Mouse (Mus musculus) retina, postnatal 7 days (tissue): ENCODE results near the gene Gcgr.
"Not testable (repeated sequence)": the region's sequence is repeated elsewhere in the genome, so short reads cannot be mapped to it uniquely, and the experiment has no call there.

Experiments
- DNase-seq: peaks from one replicate; pipeline ENCODE4 v3.0.0-alpha.2; 2012; ENCODE audit warnings: low read depth, low spot score

Gene Gcgr

DNA sequence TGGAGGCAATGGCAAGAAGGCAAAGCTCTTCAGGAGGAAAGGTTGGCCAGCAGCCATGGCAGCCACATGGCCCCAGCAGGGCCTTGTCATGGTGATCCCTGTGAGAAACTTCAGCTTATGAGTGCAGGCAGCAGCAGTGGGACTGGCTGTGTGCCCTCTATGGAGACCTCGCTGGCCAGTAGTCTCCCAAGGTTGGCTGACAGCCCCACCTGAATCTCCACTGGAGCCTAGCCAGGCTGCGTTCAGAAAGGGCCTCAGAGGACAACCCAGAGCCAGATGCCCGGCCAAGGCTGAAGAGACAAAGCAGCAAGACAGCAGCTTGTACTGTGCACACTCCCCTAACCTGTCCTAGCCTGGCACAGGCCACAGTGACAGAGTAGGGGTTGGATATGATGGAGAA, 8.0 kb downstream of the Gcgr start:
- no peak for DNase-seq

DNA sequence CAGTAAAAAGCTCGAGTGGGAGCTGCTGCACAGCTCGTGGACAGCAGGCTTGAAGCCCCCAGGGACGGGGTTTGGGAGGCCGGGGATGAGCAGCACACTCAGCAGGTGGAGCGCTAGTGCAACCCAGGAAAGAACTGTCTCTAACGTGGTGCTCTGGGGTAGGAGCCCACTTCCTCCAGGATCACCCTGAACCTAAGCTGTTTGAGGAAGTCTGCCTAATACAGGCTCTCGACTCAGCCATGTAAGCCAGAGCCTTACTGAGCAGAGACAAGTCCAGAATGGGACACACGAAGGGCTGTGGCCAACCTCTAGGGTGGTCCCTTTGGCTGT, 8.4 kb downstream of the Gcgr start:
- no peak for DNase-seq

DNA sequence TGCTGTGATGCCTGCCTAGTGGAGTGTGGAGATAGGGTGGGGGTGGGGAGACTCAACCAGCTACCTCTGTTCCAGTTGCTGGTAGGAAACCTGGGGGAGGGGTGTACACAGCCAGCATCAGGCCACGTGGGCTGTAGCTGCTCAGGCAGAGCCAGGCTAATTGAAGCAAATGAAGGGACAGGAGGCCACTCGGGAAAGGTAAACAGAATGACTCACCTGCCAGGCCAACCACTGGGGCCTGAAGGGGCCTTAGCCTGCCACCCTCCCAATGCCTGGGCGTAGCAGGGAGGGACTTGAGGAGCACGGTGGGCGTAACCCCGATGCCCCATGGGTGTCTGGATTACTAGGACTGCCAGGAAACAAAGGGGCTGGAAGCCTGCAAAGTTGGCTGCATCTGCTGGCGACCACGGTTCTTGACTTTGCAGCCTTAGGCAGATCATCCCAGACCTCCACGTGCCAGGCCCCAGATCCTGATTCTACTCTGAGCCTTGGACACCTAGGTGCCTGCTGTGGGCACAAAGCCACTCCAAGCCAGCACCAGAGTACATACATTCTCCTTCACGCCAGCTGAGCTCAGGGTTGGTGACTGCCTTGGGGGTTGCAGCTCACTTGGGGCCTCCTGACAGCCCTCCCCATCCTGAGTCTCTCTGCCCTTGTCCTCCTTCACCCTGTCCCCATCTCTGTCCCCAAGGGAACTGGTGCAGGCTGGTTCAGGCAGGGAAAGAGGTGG, 9.0 kb downstream of the Gcgr start:
- DNase-seq = no peak

DNA sequence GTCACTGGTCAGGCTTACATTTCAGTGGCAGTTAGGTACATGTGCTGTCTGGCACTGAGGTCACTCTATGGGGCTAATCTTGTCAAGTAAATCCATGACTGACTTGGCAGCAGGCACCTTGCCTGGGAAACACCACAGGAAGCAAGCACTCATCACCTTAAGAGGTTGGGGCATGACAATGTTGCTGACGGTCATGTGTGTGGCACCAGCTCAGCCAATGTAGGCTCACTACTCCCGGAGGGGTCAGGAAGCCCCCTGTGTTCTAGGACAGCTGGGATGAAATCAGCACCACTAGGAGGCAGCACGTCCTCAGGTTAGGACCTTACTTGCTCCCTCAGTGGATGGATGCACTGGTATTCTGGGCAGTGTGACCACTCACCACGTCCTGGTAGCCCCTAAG, 11.4 kb downstream of the Gcgr start:
- DNase-seq = no peak

DNA sequence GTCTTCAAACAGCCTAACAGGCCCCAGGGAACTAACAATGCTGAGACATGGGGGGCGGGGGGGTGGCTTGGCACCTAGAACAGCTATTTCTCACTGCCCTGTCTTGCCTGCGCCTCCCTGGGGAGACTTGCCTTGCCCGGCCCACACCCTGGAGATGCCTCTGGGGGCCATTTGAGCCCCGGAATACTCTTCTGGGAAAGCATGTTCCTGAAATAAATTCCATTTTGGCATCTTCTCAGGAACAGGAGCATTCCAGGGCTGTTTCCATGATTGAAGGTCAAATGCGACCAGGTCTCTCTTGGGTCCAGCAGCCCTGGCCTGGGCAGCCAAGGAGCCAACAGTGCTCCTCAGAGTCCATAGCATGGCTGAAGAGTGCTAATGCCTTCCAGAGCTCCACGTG, 11.9 kb downstream of the Gcgr start:
- DNase-seq = no peak

DNA sequence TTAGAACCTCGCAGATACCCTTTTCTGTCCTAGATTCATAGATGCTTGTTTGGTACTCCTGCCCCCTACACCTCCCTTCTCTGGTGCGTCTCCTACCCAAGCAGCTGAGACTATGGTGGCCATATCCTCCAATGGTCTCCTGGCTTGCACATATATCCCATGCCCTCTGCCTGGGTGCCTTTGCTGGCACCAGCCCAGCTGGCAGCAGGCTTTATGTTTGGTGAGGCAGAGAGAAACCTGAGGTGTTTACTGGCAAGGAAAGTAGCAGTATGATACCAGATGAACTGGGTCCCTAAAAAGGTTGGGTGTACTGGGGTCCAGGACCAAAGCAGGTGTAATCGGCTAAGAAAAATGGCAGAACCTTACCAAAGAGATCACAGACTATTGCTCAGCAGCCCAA, 15.5 kb downstream of the Gcgr start:
- no peak for DNase-seq

DNA sequence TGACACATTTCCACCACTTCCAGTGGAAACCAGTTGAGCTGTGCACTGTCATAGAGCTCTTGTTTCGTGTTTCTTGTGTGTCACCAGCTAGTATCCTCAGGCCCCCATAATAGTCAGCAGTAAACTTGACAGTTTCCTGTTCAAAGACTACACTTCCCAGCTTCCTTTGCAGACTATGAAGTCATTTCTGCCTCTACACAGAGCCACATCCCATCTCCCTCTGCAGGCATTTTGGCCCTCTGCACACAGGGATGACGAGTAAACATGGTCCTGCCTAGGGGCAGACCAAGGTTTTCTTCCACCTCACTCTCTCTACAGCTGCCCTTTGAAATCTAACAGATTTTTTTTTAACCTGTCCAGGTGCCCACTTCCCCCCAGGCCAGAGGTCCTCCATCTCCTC, 17.0 kb downstream of the Gcgr start:
- DNase-seq = no peak

DNA sequence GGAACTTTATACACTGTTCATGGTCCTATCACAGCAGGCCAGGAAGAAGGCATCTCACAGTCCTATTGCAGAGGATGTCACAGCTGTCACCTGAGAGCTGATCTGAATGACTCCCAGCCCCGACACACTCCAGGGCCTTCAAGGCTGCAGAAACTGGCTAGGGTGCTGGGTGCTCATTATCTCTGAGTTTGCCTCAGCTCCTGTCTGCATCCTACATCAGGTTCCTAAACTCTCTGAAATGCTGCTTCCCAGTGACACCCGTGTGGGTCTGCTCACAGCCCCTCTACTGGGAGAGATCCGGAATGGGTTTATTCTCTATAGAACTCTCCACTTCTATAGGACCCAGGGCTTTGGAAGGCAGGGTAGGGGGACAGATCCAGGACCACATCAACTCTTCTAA, 17.7 kb downstream of the Gcgr start:
- no peak for DNase-seq

DNA sequence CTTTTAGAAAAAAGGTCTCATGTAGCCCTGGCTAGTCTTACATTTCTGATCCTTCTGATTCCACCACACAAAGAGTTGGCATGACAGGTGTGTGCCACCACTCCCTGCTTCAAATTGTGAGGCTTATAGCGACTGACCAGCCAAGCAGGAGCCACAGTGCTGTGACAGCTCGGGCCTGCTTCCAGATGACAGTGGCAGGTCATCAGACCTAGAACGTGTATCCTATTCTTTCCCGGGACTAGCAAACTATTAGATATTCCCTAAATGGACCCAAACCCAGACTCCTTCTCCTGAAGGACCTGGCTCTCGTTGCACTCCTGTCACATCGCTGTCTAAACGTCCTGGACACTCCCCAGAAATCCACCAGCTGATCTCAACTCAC, 18.3 kb downstream of the Gcgr start:
- DNase-seq = no peak

DNA sequence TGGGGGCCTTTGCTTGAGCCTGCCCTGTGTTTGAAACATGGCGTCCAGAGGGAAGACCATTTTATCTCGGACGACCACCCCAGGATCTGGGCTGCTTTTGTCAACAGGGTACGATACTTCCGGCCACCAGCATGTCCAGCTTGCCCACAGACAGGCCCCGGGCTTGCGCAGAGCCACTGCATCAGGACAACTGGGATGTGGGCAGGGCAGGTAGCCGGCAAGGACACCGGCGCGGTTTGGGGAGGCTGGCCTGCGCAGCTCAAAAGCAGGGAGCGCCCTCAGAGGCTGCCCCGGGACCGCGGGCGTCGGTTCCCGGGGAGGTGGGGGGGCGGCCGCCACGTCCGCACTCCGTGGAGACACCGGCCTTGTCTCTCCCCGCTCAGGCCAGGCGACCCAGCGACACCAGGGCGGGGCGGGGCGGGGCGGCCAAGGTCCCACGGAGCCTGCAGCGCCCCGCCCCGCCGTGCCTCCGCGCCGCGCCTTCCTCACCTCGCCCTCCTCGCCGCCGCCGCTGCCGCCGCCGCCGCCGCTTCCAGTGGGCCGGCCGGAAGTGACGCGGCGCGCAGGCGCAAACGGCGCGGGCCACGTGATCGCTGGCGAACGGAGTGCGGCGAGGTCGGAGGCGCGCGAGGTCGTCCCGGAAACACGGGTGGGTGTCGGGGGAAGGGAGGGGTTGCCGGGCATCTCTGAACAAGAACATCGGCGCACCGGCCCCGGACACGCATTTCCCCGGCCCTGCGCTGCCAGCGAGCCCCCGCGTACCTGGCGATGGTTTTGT, 18.9 kb downstream of the Gcgr start, which contains the start of gene Mcrip1:
TSS of gene Mcrip1 (minus strand) at position 560 of the 778 bp plus-strand sequence.
- DNase-seq = peak; percentile 89

DNA sequence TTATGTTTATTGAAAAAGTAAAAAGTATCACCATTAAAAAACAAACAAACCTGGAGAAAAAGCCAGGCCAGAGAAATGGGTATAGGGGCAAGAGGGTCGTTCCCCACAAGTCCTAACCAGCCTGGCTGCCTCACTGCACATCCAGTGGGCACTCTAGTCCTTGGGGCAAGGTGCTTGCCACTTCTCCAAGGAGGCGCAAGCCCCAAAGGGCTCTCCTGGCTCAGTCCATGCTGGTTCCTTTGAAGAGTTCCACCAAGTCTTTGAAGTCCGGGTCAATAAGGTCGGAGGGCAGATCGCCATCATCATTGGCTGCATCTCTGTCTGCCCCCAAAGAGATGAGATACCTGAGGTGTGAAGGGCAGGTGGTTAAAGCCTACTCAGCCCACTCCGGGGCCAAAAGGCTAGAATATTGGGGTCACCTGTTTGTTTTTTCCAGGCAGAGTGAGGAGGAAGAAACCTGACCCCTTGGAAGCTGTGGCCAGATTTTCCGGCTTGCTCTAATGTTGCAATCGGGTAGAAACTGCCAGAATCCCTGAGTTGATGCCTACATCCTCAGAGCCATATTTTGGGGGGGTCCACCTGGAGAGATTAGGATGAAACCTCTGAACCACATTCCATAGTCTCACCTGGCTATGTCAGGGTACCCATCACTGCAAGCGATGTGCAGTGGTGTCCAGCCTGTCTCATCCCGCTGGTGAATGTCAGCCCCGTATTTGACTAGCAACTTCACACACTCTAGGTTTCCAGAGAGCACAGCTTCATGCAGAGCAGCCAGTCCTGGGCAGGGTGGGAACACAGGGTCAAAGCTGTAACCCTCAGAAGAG, 19.7 kb downstream of the Gcgr start:
- DNase-seq = no peak

DNA sequence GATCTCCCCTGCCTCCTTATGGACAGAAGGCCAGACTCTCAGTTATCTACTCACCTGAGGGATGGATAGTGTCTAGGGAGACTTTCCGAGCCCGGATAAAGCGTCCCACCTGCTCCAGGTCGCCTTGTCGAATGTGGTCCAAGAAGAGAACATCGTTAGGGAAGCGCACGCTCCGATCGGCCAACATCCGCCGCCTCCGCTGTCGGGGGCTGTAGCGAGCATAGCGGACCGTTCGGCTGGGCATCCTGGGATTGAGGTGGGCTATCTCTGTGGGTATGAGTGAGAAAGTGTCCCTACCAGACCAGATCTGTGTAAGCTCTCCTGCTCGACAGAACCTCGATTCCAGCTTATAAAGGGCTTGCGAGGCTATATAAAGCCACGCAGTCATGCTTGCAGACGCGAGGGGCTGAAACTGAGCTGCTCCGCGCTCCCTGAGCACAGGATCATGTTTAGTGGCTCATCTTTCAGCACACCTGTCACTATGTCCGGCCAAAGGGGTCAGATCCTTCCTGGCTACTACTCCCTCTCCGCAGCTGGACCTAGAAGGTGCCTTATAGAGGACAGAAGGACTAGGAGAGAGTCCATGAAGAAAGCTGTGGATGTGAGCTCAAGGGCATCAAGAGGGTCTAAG, 20.4 kb downstream of the Gcgr start, which contains the start of gene Ppp1r27:
TSS of gene Ppp1r27 (minus strand) at position 323 of the 631 bp plus-strand sequence.
- no peak for DNase-seq

DNA sequence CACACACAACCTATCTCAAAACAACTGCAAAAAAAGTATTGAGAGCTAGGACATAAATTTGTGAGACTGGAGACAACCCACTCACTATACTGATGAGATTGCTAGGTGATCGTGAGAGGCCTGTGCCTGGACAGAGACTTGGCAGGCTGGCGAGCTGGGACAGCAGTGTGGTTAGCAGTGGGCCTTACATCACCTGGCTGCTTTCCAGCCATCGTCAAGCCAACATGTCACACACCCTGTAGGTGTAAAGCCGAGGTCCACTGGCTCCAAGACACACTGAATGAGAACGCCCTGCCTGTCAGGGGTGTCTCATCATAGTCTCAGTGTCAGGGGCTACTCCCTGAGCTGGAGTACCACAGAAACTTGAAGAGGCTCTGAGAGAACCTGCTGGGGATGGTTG, 22.2 kb downstream of the Gcgr start:
- no peak for DNase-seq

DNA sequence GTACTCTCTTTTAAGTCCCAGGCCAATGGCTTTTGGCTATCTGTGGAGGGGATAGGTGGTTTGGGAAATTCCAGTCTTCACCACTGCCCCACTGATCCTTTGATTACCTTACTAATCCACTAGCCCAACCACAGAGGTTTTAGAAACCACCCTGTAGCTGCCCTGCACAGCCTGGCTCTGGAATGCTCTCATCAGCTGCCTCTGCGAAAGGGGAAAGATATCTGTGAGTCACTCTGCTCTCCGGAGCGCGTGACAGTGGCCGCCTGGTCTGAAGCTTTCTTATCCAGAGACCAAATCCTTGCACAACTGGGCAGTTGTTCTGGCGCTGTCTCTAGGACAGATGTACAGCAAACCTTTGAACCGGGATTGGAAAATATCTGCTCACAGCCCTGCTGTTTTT, 24.3 kb downstream of the Gcgr start:
- no peak for DNase-seq

DNA sequence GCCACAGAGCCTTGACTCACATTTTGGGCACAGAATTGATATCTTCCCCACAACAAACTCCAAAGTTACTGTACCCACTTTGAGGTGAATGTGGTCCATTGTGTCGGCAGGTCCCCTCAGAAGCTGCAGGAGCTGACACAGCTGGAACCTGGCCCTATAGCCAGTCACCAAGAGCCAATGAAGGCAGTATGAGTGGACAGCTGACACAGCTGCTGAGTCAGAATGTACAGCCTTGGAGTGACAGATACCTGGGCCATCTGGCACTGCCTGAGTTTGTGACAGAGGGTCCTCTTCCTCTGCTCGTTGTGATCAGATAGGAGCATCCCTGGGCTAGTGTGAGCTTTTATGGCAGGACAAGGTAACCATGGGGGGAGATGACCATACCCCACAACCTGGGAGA, 24.8 kb downstream of the Gcgr start:
- DNase-seq = no peak

DNA sequence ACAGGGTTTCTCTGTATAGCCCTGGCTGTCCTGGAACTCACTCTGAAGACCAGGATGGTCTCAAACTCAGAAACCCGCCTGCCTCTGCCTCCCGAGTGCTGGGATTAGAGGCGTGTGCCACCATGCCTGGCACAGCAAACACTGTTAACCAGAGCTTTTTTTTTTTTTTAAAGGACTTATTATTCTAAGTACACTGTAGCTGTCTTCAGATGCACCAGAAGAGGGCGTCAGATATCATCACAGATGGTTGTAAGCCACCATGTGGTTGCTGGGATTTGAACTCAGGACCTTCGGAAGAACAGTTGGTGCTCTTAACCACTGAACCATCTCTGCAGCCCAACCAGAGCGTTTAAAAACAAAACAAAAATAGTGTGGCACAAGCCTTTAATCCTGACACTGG, 28.3 kb downstream of the Gcgr start:
- not testable (repeated sequence) for DNase-seq

DNA sequence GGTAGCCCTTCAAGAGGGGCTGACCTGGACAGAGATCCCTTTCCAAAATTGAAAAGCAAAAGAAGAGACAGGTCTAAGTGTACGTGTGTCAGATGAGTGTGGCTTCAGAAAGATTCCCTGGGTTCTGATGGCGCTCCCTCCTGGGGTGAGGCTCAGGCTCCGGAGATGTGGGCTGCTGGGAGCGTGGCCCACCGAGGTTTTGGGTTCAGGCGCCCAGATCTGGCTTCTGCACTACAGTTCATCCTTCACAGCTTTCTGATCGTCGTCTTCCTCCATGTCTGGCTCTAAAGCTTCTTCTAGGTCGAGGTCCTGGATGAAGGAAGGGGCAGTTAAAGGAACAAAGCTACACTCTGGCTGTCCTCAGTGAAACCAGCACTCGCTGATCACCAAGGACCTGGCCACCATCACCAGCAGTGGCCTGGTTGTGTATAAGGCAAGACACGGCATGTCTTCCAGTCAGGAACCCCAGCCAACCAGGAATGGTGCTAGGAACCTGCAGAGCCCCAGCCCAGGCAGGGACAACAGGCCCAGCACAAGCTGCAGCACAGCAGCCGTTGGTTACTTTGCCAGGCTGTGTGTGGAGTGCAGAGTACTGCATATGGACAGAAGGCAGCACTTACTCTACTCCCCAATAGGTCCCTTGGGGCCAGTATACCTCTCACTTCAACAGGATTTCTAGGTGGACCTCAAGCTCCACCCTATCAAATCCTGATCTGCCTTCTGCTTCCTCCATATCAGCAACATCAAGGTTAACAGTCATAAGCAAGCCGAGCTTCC, 30.6 kb downstream of the Gcgr start:
- DNase-seq = no peak

DNA sequence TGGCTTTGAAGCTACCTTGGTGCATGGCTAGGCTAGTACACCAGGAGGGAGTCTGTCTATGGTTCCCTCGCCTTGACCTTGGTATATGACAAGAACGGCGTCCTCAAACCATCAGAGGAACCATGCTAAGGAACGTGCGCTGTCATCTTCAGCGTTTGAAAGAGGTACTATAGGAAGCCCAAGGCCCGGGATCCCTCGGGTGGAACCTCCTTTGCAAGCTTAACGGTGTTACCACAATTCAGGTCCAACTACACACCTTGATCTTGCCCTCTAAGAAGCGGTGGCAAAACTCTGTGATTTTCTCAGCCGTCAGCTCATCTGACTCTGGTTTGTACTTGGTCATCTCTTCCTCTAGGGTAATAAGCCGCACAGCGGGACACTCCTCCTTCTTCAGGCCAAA, 32.5 kb downstream of the Gcgr start:
- DNase-seq = no peak

DNA sequence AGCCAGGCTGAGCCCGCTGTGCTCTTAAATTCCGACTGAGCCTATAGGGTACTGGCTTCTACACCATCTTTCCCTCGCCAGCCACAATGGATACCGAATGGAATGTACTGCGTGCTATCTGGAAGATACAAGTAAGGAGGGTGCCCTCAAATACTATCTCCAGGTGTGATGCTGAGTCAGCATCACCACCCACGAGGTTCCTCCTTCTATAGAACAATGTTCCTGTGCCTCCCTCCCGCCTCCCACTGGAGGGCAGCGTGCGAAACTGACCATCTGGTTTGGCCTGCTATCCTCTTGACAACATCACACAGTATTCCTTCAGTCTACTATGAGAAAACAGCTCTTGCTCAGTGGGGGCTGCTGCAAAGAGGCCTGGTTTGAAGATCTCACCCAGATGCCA, 34.6 kb downstream of the Gcgr start:
- no peak for DNase-seq

DNA sequence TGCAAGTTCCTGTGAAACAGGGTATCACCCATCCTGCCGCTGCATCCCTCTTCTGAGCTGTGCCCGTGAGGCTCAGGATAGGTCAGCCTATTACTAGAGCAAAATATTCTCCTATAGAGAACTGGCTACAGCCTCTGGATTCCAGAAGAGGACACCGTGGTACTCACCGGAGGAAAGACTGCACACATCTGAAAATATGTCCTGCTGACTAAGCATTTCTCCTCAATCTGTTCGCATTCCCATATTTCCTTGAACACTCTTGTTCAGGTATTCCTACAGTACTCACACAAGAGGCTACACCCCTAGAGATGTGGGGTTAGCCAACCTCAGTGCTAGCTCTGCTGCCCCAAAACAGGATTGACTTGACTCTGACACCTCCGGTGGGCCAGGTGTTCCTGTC, 37.8 kb downstream of the Gcgr start:
- DNase-seq = no peak

DNA sequence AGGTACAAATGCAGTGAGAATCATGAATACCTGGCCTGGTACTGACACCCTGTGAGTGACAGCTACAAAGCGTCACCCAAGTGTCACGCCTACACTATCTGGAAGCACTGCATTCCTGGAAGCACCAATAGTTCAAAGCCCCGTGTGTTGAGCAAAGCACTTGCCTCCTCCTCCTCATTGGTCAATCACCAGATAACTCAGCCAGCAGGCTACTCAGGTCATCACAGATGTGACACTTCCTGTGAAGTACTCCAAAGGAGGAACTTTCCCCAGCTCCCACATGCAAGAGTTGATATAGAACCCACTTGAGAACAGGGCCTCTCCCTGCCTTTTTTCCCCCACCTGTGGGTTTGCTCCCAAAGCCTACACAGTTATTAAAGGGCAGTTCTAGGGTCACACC, 40.6 kb downstream of the Gcgr start:
- no peak for DNase-seq
